Mouse (Mus musculus) midbrain, postnatal 0 days (tissue): ENCODE data around the gene B3gat3. TPM values are rescaled to one million over a fixed set of nuclear protein-coding genes. Genes with fewer than 3 reads are reported as not detected.
"Not testable (repeated sequence)": the region's sequence is repeated elsewhere in the genome, so short reads cannot be mapped to it uniquely, and the experiment has no call there.

ENCODE experiments used
- ATAC-seq: fragments of 200-750 bp; cut with Nextera tagmentation; 2 replicates; pipeline ENCODE4 v1.8.0; 2017; ENCODE audit warnings: moderate number of reproducible peaks, mild to moderate bottlenecking, moderate TSS enrichment, moderate library complexity; ENCODE audit not compliant: low FRiP score
- DNase-seq: peaks from one replicate; pipeline ENCODE4 v3.0.0-alpha.2; 2015; ENCODE audit warnings: low spot score
- H3K27ac ChIP-seq: fragments of 300-500 bp; sonication (generic); 2 replicates; pipeline ENCODE4 v1.5.1; 2014; ENCODE audit warnings: low read depth, mild to moderate bottlenecking, low read length, mixed read lengths
- H3K27me3 ChIP-seq: fragments of 300-500 bp; sonication (generic); 2 replicates; pipeline ENCODE4 v1.6.1; 2014; ENCODE audit warnings: low read length, control low read depth, mixed read lengths; ENCODE audit not compliant: insufficient read depth
- H3K36me3 ChIP-seq: fragments of 300-500 bp; sonication (generic); 2 replicates; pipeline ENCODE4 v1.6.1; 2014; ENCODE audit warnings: low read length, control low read depth, mixed read lengths; ENCODE audit not compliant: insufficient read depth
- H3K4me1 ChIP-seq: fragments of 300-500 bp; sonication (generic); 2 replicates; pipeline ENCODE4 v1.6.1; 2014; ENCODE audit warnings: mild to moderate bottlenecking, control low read depth, antibody characterized with exemption, low read length, mixed read lengths; ENCODE audit not compliant: insufficient read depth
- H3K4me2 ChIP-seq: fragments of 300-500 bp; sonication (generic); 2 replicates; pipeline ENCODE4 v1.6.1; 2014; ENCODE audit warnings: low read depth, mild to moderate bottlenecking, low read length, mixed read lengths; ENCODE audit not compliant: poor library complexity, severe bottlenecking
- H3K4me3 ChIP-seq: fragments of 300-500 bp; sonication (generic); 2 replicates; pipeline ENCODE4 v1.5.1; 2014; ENCODE audit warnings: low read depth, mild to moderate bottlenecking, low read length, moderate library complexity
- H3K9ac ChIP-seq: fragments of 300-500 bp; sonication (generic); replicated peaks from 2 replicates; pipeline ENCODE4 v1.6.1; 2014; ENCODE audit warnings: mild to moderate bottlenecking, low read length, moderate library complexity, mixed read lengths; ENCODE audit not compliant: poor library complexity, severe bottlenecking
- H3K9me3 ChIP-seq: fragments of 300-500 bp; sonication (generic); 2 replicates; pipeline ENCODE4 v1.6.1; 2016; ENCODE audit warnings: low read length, control low read depth
- CTCF ChIP-seq: IDR thresholded peaks from 2 replicates; pipeline ENCODE4 v1.5.1; 2016; ENCODE audit warnings: antibody characterized with exemption, mild to moderate bottlenecking
- WGBS: fragments of 180-500 bp; shearing (Covaris S2); extraction: QIAGEN DNeasy Blood & Tissue Kit; methylation state at CpG from one replicate; pipeline ENCODE4 v1.1.7; 2014; 5-methylcytosine and 5-hydroxymethylcytosine counted together
- polyA plus RNA-seq: library from polyadenylated mRNA; unstranded; fragments of >200 nt; fragmentation: Nextera tagmentation; extraction: Ambion mirVana; gene quantifications from 2 replicates; pipeline ENCODE4 v1.2.1, GENCODE M21; 2015
- total RNA-seq: library from RNA; depleted of rRNA; stranded (reverse); fragments of >200 nt; gene quantifications from 2 replicates; pipeline ENCODE4 v1.2.3, GENCODE M21; 2014; rRNA removed

The B3gat3 gene
- 111 TPM in 2 replicates for total RNA-seq
- 95.5 and 99.7 TPM in 2 replicates for polyA plus RNA-seq

DNA sequence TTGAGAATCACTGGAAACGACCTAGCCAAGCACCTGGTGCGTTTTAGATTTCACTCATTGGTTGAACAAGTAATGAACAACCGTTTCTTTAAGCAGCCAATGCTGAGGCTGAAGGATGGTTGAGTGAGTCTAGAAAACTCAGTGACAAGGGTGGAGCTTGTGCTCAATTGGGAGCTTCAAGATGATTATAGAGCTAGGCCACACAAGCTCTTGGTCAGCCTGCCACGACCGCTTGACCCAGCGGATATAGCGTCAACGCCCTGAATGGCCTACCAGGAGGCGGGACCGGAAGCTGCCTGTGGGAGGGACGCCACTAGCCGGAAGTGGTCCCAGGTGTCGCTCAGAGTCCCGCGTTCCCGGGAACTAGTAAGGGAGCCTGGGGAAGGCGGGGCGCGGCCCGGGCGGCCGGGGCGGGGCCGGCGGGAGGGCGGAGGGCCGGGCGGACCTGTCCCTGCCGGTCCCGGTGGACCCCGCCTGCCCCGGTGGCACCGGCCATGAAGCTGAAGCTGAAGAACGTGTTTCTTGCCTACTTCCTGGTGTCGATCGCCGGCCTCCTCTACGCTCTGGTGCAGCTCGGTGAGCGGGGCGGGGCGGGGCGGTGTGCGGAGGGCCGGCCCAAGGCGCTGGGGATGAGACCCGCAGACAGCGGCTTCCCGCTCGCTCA, at the start of gene B3gat3:
Gene B3gat3, plus strand, starts transcription at position 302 of the 664 bp plus-strand sequence.
- no peak for TF ChIP-seq CTCF
- ATAC-seq: peak; percentile 96
- 3% methylated on average over 36 of the region's 50 CpGs for WGBS

DNA sequence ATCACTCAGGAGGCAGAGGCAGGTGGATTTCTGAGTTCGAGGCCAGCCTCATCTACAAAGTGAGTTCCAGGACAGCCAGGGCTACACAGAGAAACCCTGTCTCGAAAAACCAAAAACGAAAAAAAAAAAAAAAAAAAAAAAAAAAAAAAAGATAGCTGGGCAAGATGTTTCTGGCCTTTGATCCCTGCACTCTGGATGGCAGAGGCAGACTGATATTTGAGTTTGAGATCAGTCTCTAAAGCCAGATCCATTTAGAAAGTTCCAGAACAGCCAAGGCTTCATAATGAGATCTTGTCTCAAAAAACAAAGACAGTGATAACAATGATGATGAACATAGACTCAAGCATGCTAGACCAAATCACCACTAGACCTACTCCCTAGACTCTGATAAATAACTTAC, 49.8 kb upstream of the B3gat3 start:
- not testable (repeated sequence) for H3K4me3 ChIP-seq, H3K9me3 ChIP-seq, H3K27me3 ChIP-seq, ATAC-seq, H3K4me2 ChIP-seq, H3K9ac ChIP-seq, DNase-seq, H3K27ac ChIP-seq, H3K4me1 ChIP-seq
- 66% methylated on average over 3 of the region's 3 CpGs for WGBS
- peaks cover 19% of the 10 kb centered on the region for H3K36me3 ChIP-seq

More for the DNA sequence above, at the start of gene B3gat3:
- H3K9ac ChIP-seq: peak within 1 kb of the TSS; percentile 84
- DNase-seq: peak; percentile 96
- peaks cover 5% of the 10 kb centered on the region; the same call in 1 of the 2 replicates for H3K4me1 ChIP-seq
- H3K4me3 ChIP-seq: peak within 1 kb of the TSS; percentile 85
- H3K27ac ChIP-seq: peak within 1 kb of the TSS; percentile 78
- peak within 1 kb of the TSS; percentile 86 for H3K4me2 ChIP-seq
- no peaks in the 10 kb centered on the region for H3K9me3 ChIP-seq
- no peaks in the 10 kb centered on the region for H3K27me3 ChIP-seq
- peaks cover 13% of the 10 kb centered on the region for H3K36me3 ChIP-seq

DNA sequence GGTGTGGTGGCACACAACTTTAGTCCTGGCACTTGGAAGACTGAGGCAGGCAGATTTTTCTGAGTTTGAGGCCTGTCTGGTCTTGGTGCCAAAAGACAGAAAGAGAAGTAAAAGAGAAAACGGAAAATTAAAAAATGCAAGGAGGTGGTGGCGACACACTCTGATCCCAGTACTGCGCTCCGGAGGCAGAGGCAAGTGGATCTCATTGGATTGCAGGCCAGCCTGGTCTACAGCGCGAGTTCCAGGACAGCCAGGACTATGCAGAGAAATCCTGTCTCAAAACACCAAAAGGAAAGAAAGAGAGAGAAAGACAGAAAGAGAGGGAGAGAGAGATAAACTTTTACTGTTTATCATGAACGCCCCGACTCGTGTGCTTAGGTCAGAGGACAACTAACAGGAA, 49.3 kb upstream of the B3gat3 start:
- H3K4me2 ChIP-seq: peak overlapping the region; percentile 94
- peak overlapping the region; percentile 45; the same call in 1 of the 2 replicates for H3K9ac ChIP-seq
- H3K36me3 ChIP-seq: peaks cover 23% of the 10 kb centered on the region
- no peak for TF ChIP-seq CTCF
- H3K27ac ChIP-seq: peak overlapping the region; percentile 62
- 59% methylated on average over 9 of the region's 9 CpGs for WGBS
- ATAC-seq (peak; percentile 34; the same call in 1 of the 2 replicates), DNase-seq (no peak)
- H3K4me1 ChIP-seq: no peaks in the 10 kb centered on the region
- peak overlapping the region; percentile 96 for H3K4me3 ChIP-seq
- H3K27me3 ChIP-seq: no peaks in the 10 kb centered on the region
- no peaks in the 10 kb centered on the region for H3K9me3 ChIP-seq

DNA sequence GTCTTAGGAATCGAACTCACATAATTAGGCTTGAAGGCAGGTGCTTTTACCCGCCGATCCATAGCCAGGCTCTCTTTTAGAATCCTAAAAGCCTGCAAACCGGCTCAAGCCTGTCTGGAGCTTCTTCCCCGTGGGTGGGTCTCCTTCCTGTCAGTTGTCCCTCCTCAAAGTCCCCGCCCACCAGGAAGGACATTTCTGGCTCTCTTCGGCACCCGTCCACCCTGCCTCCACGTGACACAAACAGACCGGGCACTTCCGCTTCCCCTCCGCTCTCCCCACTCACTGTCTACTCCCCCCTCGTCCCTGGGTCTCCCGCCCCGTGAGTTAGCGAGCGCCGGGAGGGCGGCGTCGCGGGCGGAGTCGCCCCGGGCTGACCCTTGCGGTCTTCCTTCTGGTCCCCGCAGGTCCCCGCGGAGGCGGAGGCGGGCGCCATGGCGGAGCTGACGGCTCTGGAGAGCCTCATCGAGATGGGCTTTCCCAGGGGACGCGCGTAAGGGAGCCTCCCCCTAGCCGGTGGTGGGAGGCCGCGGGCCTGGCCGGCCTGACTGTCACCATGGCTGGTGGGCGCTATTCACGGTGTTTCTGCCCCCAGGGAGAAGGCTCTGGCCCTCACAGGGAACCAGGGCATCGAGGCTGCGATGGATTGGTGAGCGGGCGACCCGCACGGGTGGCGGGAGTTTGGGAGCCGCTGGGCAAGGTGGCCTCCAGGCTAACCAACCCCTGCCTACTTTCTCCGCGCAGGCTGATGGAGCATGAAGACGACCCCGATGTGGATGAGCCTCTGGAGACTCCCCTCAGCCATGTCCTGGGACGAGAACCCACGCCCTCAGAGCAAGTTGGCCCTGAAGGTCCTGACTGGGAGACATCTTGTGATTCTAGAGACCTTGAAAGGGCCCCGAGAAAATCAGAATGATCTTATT, 48.6 kb upstream of the B3gat3 start, which contains the start of gene Ubxn1:
Gene Ubxn1, plus strand, starts transcription at position 230 of the 920 bp plus-strand sequence.
- Histone ChIP-seq H3K9me3 (no peaks in the 10 kb centered on the region), H3K27ac (peak within 1 kb of the TSS; percentile 74), H3K4me2 (peak within 1 kb of the TSS; percentile 94), H3K4me3 (peak within 1 kb of the TSS; percentile 96), H3K9ac (peak within 1 kb of the TSS; percentile 94), H3K27me3 (no peaks in the 10 kb centered on the region), H3K4me1 (no peaks in the 10 kb centered on the region), H3K36me3 (peaks cover 23% of the 10 kb centered on the region)
- DNase-seq: peak; percentile 98
- TF ChIP-seq CTCF: no peak
- 1% methylated on average over 57 of the region's 59 CpGs for WGBS
- ATAC-seq: peak; percentile 97

- H3K9ac ChIP-seq: peak overlapping the region; percentile 94; the same call in 1 of the 2 replicates
- H3K4me1 ChIP-seq: no peaks in the 10 kb centered on the region
- DNase-seq: no peak
- H3K27ac ChIP-seq: no peak overlapping the region
- no peaks in the 10 kb centered on the region for H3K9me3 ChIP-seq
- peak overlapping the region; percentile 94 for H3K4me2 ChIP-seq
- no peak for TF ChIP-seq CTCF
- WGBS: 82% methylated on average over 10 of the region's 10 CpGs
- peak overlapping the region; percentile 96 for H3K4me3 ChIP-seq
- H3K36me3 ChIP-seq: peaks cover 28% of the 10 kb centered on the region
- no peak for ATAC-seq
- no peaks in the 10 kb centered on the region for H3K27me3 ChIP-seq
These were observed 47.8 kb upstream of the B3gat3 start for GRCm38 (mm10) chr19:8872266-8872840.
